Mouse (Mus musculus) cerebellum, adult 2 months (tissue): ENCODE data around the gene Gdf7. TPM values are rescaled to one million over a fixed set of nuclear protein-coding genes. Genes with fewer than 3 reads are reported as not detected.

Source experiments
- DNase-seq, 2 experiments: peaks; one replicate each; pipeline ENCODE4 v3.0.0; 2021
- H3K27ac ChIP-seq: fragments of 200-500 bp; 2 replicates; pipeline ENCODE4 v1.5.1; 2012; ENCODE audit warnings: low read length, control low read depth, inconsistent platforms; ENCODE audit not compliant: insufficient read depth
- H3K27me3 ChIP-seq: fragments of 200-500 bp; 2 replicates; pipeline ENCODE4 v1.6.1; 2012; ENCODE audit warnings: inconsistent platforms, mild to moderate bottlenecking, low read length, moderate library complexity; ENCODE audit not compliant: control insufficient read depth, insufficient read depth
- H3K4me1 ChIP-seq: fragments of 200-500 bp; 2 replicates; pipeline ENCODE4 v1.6.1; 2011; ENCODE audit warnings: low read length; ENCODE audit not compliant: control insufficient read depth, insufficient read depth
- H3K4me3 ChIP-seq: fragments of 200-500 bp; replicated peaks from 2 replicates; pipeline ENCODE3; 2011; ENCODE audit warnings: mild to moderate bottlenecking, low read depth, low read length, control low read depth; ENCODE audit not compliant: insufficient read depth
- CTCF ChIP-seq: fragments of 200-500 bp; IDR thresholded peaks from 2 replicates; pipeline ENCODE4 v1.5.1; 2011; ENCODE audit warnings: low read depth, mild to moderate bottlenecking, control low read depth, low read length, moderate library complexity, borderline replicate concordance; ENCODE audit not compliant: insufficient read depth
- POLR2A ChIP-seq: fragments of 200-500 bp; IDR thresholded peaks from 2 replicates; pipeline ENCODE4 v1.6.1; 2011; ENCODE audit warnings: low read length, control low read depth, borderline replicate concordance; ENCODE audit not compliant: insufficient read depth
- WGBS: fragments of 180-500 bp; shearing (Covaris S2); methylation state at CpG from one replicate; pipeline ENCODE4 v1.1.7; 2018; 5-methylcytosine and 5-hydroxymethylcytosine counted together
- polyA plus RNA-seq: library from polyadenylated mRNA; depleted of rRNA; stranded (reverse); fragments of >200 nt; gene quantifications from 2 replicates; pipeline ENCODE4 v1.2.3, GENCODE M21; 2012

Gene Gdf7
- polyA plus RNA-seq, 1 experiment, result 0.07 TPM

GRCm38 (mm10) chr12:8325245-8325942 lies 23.6 kb upstream of the Gdf7 start:
- 51% methylated on average over 13 of the region's 13 CpGs for WGBS
- Histone ChIP-seq H3K4me1 (peaks cover 11% of the 10 kb centered on the region), H3K27me3 (no peaks in the 10 kb centered on the region), H3K4me3 (no peak overlapping the region), H3K27ac (peak overlapping the region; percentile 54; the same call in 1 of the 2 replicates)
- DNase-seq, result peak in 1 of 2 experiments; percentile 38
- TF ChIP-seq POLR2A, result no peak
- TF ChIP-seq CTCF, result no peak

GRCm38 (mm10) chr12:8324086-8324485 lies 22.3 kb upstream of the Gdf7 start:
- DNase-seq, result no peak
- no peak overlapping the region for H3K4me3 ChIP-seq
- no peak overlapping the region for H3K27ac ChIP-seq
- TF ChIP-seq POLR2A, result no peak
- TF ChIP-seq CTCF, result no peak
- no peaks in the 10 kb centered on the region for H3K27me3 ChIP-seq
- H3K4me1 ChIP-seq, result peaks cover 11% of the 10 kb centered on the region
- 71% methylated on average over 10 of the region's 10 CpGs for WGBS

GRCm38 (mm10) chr12:8321506-8321905 lies 19.8 kb upstream of the Gdf7 start:
- no peak for DNase-seq
- Histone ChIP-seq H3K4me1 (peaks cover 7% of the 10 kb centered on the region), H3K27me3 (no peaks in the 10 kb centered on the region), H3K27ac (no peak overlapping the region), H3K4me3 (no peak overlapping the region)
- 60% methylated on average over 10 of the region's 10 CpGs for WGBS
- no peak for TF ChIP-seq POLR2A
- TF ChIP-seq CTCF, result no peak

GRCm38 (mm10) chr12:8320084-8320713 lies 18.4 kb upstream of the Gdf7 start:
- H3K27me3 ChIP-seq, result no peaks in the 10 kb centered on the region
- peak; percentile 77 to 84 for DNase-seq
- H3K4me3 ChIP-seq, result no peak overlapping the region
- WGBS, result 34% methylated on average over 5 of the region's 5 CpGs
- no peak for TF ChIP-seq POLR2A
- peak; percentile 92 for TF ChIP-seq CTCF
- no peaks in the 10 kb centered on the region for H3K4me1 ChIP-seq
- H3K27ac ChIP-seq, result no peak overlapping the region

GRCm38 (mm10) chr12:8316541-8316940 lies 14.8 kb upstream of the Gdf7 start:
- DNase-seq, result no peak
- Histone ChIP-seq H3K4me1 (peaks cover 8% of the 10 kb centered on the region), H3K4me3 (no peak overlapping the region), H3K27me3 (no peaks in the 10 kb centered on the region), H3K27ac (no peak overlapping the region)
- no peak for TF ChIP-seq CTCF
- no peak for TF ChIP-seq POLR2A
- 81% methylated on average over 5 of the region's 5 CpGs for WGBS

- Histone ChIP-seq H3K4me1 (peaks cover 8% of the 10 kb centered on the region), H3K27ac (0 out of 2 replicates have a peak overlapping the region, but pooled peaks have one; percentile 6), H3K27me3 (no peaks in the 10 kb centered on the region), H3K4me3 (peak overlapping the region; percentile 86)
- WGBS, result 18% methylated on average over 12 of the region's 12 CpGs
- TF ChIP-seq POLR2A (no peak), CTCF (no peak)
- DNase-seq, result no peak
Observed at GRCm38 (mm10) chr12:8313773-8314172, 12.0 kb upstream of the Gdf7 start.

- under 1% methylated on average over 38 of the region's 38 CpGs for WGBS
- peak; percentile 83 to 86 for DNase-seq
- TF ChIP-seq POLR2A (peak; percentile 65), CTCF (peak; percentile 86)
- Histone ChIP-seq H3K27me3 (no peaks in the 10 kb centered on the region), H3K4me1 (peaks cover 8% of the 10 kb centered on the region), H3K4me3 (peak within 1 kb of the TSS; percentile 86), H3K27ac (peak within 1 kb of the TSS; percentile 6; the same call in 1 of the 2 replicates)
Observed at GRCm38 (mm10) chr12:8313270-8313771, 11.6 kb upstream of the Gdf7 start, which contains the start of gene Hs1bp3. TSS of gene Hs1bp3 (plus strand) at chr12:8313432.

- Histone ChIP-seq H3K4me1 (peaks cover 8% of the 10 kb centered on the region), H3K4me3 (no peak overlapping the region), H3K27ac (no peak overlapping the region), H3K27me3 (no peaks in the 10 kb centered on the region)
- no peak for DNase-seq
- TF ChIP-seq POLR2A, result no peak
- no peak for TF ChIP-seq CTCF
- 95% methylated on average over 4 of the region's 4 CpGs for WGBS
Observed at GRCm38 (mm10) chr12:8312266-8312665, 10.5 kb upstream of the Gdf7 start.
